Mouse (Mus musculus): ENCODE measurements around the gene Abhd14b.

DNA sequence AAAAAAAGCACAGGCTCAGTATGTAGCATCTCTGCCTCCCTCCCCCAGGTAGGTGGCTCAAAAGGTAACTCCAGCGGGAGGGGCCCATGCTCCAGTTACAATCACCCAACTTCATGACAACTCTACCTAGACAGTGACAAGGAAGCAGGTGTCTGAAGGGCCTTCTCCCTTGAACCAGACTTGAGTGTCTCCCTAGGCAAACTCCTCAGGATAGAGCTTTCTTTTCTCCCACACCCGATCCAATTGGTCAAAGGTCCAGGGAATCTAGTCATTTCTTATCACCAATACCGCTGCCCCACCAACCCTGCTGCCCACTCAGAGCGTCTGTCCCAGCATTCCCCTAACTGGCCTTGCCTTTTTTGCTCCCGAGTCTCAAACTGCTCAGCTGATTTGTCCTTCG lies 19.5 kb downstream of the Abhd14b start:
- TF ChIP-seq POLR2A (IDR thresholded peaks at IDR 0.05; ENCODE audit: insufficient read depth, low read depth, low read length) (no peak), EP300 (IDR thresholded peaks at IDR 0.05; ENCODE audit: insufficient read depth, low read depth, low read length) (no peak), CTCF (IDR thresholded peaks at IDR 0.05) (no peak)

Measured in heart, adult 2 months (tissue).